Mouse (Mus musculus): ENCODE measurements at regions not wholly inside any gene's neighbourhood (a gene's known extent, or its start where the extent isn't known, plus 50 kb on each side); places are given as distances from the start of the nearest gene placed in this dataset.

- CTCF ChIA-PET = interaction anchor here (0.6 kb wide), 1 partner anchor 1423 kb away, joined by 3 read pairs; no protein-coding TSS in a partner anchor
These were observed 981.2 kb upstream of the Luzp2 start for GRCm38 (mm10) chr7:53854077-53854476.

GRCm38 (mm10) chr7:53872480-53873200, 962.7 kb upstream of the Luzp2 start:
- CTCF ChIA-PET = no interaction called here

DNA sequence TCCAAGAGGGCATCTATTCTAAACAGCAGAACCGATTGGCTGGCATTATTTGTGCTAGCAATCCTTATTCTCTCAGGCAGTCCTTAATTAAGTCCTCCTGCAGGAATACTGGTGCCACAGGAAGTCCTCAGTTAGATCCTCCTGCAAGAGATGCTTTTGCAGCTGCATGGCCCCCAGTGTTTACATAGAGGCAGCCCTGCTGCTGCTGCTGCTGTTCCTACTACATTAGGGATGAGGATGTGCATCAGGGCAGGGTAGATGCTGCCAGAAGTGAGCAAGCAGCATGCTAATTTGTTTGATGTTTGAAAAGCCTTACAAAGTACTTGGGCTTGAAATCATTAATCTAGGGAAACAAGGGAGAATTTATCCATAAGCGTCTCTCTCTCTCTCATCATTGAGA, 922.3 kb upstream of the Luzp2 start:
- CTCF ChIA-PET = no interaction called here

DNA sequence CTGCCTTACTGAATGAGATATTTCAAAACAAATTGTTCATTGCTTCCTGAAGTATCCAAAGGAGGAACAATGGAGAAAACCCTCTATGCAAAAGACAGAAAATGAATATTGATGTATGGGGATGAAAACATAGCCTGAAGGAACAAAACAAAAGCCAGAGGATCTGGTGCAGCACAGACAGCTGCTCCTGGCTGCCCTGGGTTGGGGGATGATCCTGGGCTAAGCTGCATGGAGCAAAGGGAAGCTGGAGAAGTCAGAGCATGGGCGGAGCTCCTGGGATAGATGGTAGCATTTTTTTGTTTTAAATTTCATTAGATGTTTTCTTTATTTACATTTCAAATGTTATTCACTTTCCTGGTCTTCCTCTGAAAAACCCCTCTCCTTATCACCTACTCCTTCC, 879.6 kb upstream of the Luzp2 start:
- CTCF ChIA-PET = no interaction called here

DNA sequence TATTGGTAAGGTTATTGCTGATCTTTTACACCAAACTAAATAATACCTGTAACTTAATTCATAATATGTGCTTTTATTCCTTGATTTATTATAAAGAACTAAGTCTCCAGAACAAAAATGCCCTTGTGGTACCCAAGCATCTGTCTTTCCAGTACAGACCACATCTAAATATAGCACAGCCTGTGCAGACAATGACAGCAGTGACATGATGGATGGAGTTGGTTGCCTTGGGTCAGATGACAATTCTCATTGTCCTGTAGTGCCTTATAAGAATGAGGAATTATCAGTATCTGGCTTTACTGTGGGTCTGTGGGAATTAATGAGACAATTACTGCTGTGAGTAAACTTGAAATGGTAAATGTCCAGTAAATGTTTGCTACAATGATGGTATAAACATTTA, 859.8 kb upstream of the Luzp2 start:
- CTCF ChIA-PET = no interaction called here

DNA sequence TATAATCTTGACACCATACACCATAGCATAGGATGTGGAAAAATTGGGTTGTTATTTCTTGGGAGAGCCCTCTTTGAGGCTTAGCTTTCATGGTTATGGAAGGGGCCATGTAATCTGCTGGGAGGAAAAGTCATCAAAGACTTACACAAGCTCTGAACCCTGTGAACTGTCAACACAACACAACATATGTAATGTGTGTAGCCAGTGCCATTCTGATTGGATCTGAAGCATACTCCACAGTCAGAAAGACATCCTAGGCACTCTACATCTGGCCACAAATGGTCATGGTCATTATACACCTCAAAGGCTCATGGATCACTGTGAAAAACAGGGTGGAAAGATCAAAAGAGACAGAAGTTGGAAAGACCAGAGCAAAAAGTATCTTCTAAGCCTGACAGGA, 839.3 kb upstream of the Luzp2 start:
- CTCF ChIA-PET = no interaction called here

- CTCF ChIA-PET = no interaction called here
These were observed 826.6 kb upstream of the Luzp2 start for GRCm38 (mm10) chr7:54008684-54009083.
